29 mouse cellular contexts compared by ENCODE assay signal in the genomic region with DNA sequence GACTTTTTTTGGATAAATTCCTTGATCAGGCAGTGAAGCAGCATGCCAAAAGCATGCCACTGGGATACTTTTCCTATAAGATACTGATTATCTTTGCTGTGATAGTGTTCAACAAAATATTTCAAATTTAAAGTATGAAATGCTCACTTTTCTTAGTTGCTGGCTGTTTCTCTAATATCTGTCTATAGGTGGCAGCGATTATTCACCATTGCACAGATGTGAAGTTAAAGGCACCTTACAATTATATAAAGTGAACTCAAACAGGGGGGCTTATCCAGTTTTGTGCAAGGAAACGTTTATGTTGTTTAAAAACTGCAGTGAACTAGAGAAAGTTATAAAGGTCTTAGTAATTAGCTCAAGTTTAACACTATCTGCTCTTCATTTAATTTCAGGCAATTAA.
DNase-seq lines count a peak whose midpoint lies in the region; ATAC-seq and TF ChIP-seq lines count a peak whose summit lies in the region.
"Had no signal": no experiment of that assay in that cellular context is flagged by ENCODE, and none has a peak within 500 bp of the region (broad histone marks: within the 10 kb centered on the region; RNA-seq: fewer than 3 reads in every experiment).

No protein-coding gene starts in this region.

- H3K9me3 ChIP-seq in embryonic facial prominence, embryonic 14.5 days (ENCODE audit: control insufficient read depth, low read length) = no peaks in the 10 kb centered on the region
- H3K9me3 ChIP-seq: G1E; heart, embryonic 13.5 days; hindbrain, embryonic 13.5 days; kidney, embryonic 15.5 days; limb, embryonic 12.5 days; liver, embryonic 12.5 days; midbrain, embryonic 15.5 days; neural tube, embryonic 13.5 days; stomach, embryonic 15.5 days had no signal

- H3K4me3 ChIP-seq in gastrocnemius, adult 2 months = no peak overlapping the region
- H3K4me3 ChIP-seq in left cerebral cortex, adult 2 months = no peak overlapping the region
- no peak overlapping the region for H3K4me3 ChIP-seq in embryonic facial prominence, embryonic 14.5 days (ENCODE audit: low read depth, low read length)
- H3K4me3 ChIP-seq: heart, embryonic 13.5 days; hindbrain, embryonic 13.5 days; kidney, embryonic 15.5 days; limb, embryonic 12.5 days; liver, embryonic 12.5 days; midbrain, embryonic 15.5 days; myocyte; neural tube, embryonic 13.5 days; stomach, embryonic 15.5 days had no signal

- no peaks in the 10 kb centered on the region for H3K4me1 ChIP-seq in embryonic facial prominence, embryonic 14.5 days (ENCODE audit: control insufficient read depth, insufficient read depth, low read length)
- H3K4me1 ChIP-seq: heart, embryonic 13.5 days; hindbrain, embryonic 13.5 days; kidney, embryonic 15.5 days; limb, embryonic 12.5 days; liver, embryonic 12.5 days; midbrain, embryonic 15.5 days; neural tube, embryonic 13.5 days; stomach, embryonic 15.5 days had no signal

- H3K36me3 ChIP-seq in embryonic facial prominence, embryonic 14.5 days (ENCODE audit: control insufficient read depth, insufficient read depth, low read length) = no peaks in the 10 kb centered on the region
- H3K36me3 ChIP-seq: G1E; heart, embryonic 13.5 days; hindbrain, embryonic 13.5 days; kidney, embryonic 15.5 days; limb, embryonic 12.5 days; liver, embryonic 12.5 days; midbrain, embryonic 15.5 days; neural tube, embryonic 13.5 days; stomach, embryonic 15.5 days had no signal

- H3K27ac ChIP-seq in gastrocnemius, adult 2 months = no peak overlapping the region
- H3K27ac ChIP-seq in left cerebral cortex, adult 2 months = no peak overlapping the region
- no peak overlapping the region for H3K27ac ChIP-seq in embryonic facial prominence, embryonic 14.5 days (replicated peaks; ENCODE audit: low read depth, low read length)
- H3K27ac ChIP-seq: heart, embryonic 13.5 days; hindbrain, embryonic 13.5 days; kidney, embryonic 15.5 days; limb, embryonic 12.5 days; liver, embryonic 12.5 days; midbrain, embryonic 15.5 days; neural tube, embryonic 13.5 days; stomach, embryonic 15.5 days had no signal

- H3K9ac ChIP-seq in embryonic facial prominence, embryonic 14.5 days (ENCODE audit: low read depth, low read length) = no peak overlapping the region
- H3K9ac ChIP-seq: heart, embryonic 13.5 days; hindbrain, embryonic 13.5 days; kidney, embryonic 15.5 days; limb, embryonic 12.5 days; liver, embryonic 12.5 days; midbrain, embryonic 15.5 days; neural tube, embryonic 13.5 days; stomach, embryonic 15.5 days had no signal

- intact Hi-C loops in gastrocnemius, adult 2 months (cut with DNase I) = no loop called here
- intact Hi-C loops in left cerebral cortex, adult 2 months (cut with DNase I) = no loop called here

- DNase-seq in gastrocnemius, adult 2 months = no peak
- no peak for DNase-seq in gastrocnemius, postnatal 4 days (ENCODE audit: low spot score in 2 of 2)
- DNase-seq in left cerebral cortex, adult 2 months (ENCODE audit: extremely low spot score in 1 of 2, low spot score in 2 of 2) = no peak
- DNase-seq in left cerebral cortex, adult 8-10 months (ENCODE audit: low spot score in 2 of 2) = no peak
- peak; percentile 62 for DNase-seq in brain, embryonic 14.5 days (ENCODE audit: low read depth)
- peak; percentile 54 for DNase-seq in embryonic facial prominence, embryonic 14.5 days (ENCODE audit: low spot score)
- DNase-seq in testis, postnatal 10 days (ENCODE audit: low spot score) = no peak
- DNase-seq: adrenal gland, postnatal 36 days; B cell, adult 2 months; cerebellum, adult 11-12 months; cerebellum, postnatal 10 days; gastrocnemius, postnatal 14 days; heart, adult 18-20 months; heart, postnatal 14 days; lung, adult 18-20 months; right cerebral cortex, adult 18-20 months; thymus, adult 2 months had no signal

- H3K27me3 ChIP-seq in embryonic facial prominence, embryonic 14.5 days (replicated peaks; ENCODE audit: control insufficient read depth, insufficient read depth, low read length) = no peaks in the 10 kb centered on the region
- H3K27me3 ChIP-seq: CH12.LX; heart, embryonic 13.5 days; hindbrain, embryonic 13.5 days; kidney, embryonic 15.5 days; limb, embryonic 12.5 days; liver, embryonic 12.5 days; midbrain, embryonic 15.5 days; neural tube, embryonic 13.5 days; stomach, embryonic 15.5 days had no signal

- 0 out of 2 replicates have a peak, but pooled peaks have one; percentile 2 for TF ChIP-seq CTCF in gastrocnemius, adult 2 months (IDR thresholded peaks at IDR 0.05)
- TF ChIP-seq CTCF in left cerebral cortex, adult 2 months (IDR thresholded peaks at IDR 0.05) = peak; percentile 28
- TF ChIP-seq CTCF in brain, embryonic 14.5 days (IDR thresholded peaks at IDR 0.05; ENCODE audit: borderline replicate concordance, extremely low read depth, insufficient read depth, insufficient read length) = no peak

- ATAC-seq in embryonic facial prominence, embryonic 14.5 days (ENCODE audit: low read depth) = no peak
- ATAC-seq: liver, embryonic 12.5 days; midbrain, embryonic 15.5 days; Patski had no signal

- H3K4me2 ChIP-seq in embryonic facial prominence, embryonic 14.5 days (ENCODE audit: low read depth, low read length) = no peak overlapping the region
- H3K4me2 ChIP-seq: heart, embryonic 13.5 days; hindbrain, embryonic 13.5 days; kidney, embryonic 15.5 days; limb, embryonic 12.5 days; liver, embryonic 12.5 days; midbrain, embryonic 15.5 days; neural tube, embryonic 13.5 days; stomach, embryonic 15.5 days had no signal

- WGBS in embryonic facial prominence, embryonic 14.5 days = 48% methylated on average over 2 of the region's 2 CpGs

- no peak for TF ChIP-seq POLR2A in brain, embryonic 14.5 days (IDR thresholded peaks at IDR 0.05; ENCODE audit: borderline replicate concordance, extremely low read depth, insufficient read depth, insufficient read length, poor library complexity, severe bottlenecking)

Comparison
In these comparisons a context has a peak if more than half of its experiments do, and no peak if none do; other contexts are left out.
1. DNase-seq: peak in brain, embryonic 14.5 days (single experiment) and embryonic facial prominence, embryonic 14.5 days (single experiment); none in gastrocnemius, adult 2 months (single experiment), gastrocnemius, postnatal 4 days (0 of 2), left cerebral cortex, adult 2 months (0 of 2), left cerebral cortex, adult 8-10 months (0 of 2) and testis, postnatal 10 days (single experiment).